Mouse (Mus musculus) lung, embryonic 15.5 days (tissue): ENCODE results near the gene Epm2aip1. TPM values are rescaled to one million over a fixed set of nuclear protein-coding genes. Genes with fewer than 3 reads are reported as not detected.

Source experiments
- ATAC-seq: fragments of 200-750 bp; cut with Nextera tagmentation; 2 replicates; pipeline ENCODE4 v1.8.0; 2017; ENCODE audit warnings: moderate number of reproducible peaks, borderline replicate concordance; ENCODE audit not compliant: low FRiP score, low TSS enrichment; ENCODE audit errors: extremely low read depth
- H3K27ac ChIP-seq: fragments of 300-500 bp; sonication (generic); 2 replicates; pipeline ENCODE4 v1.5.1; 2015; ENCODE audit warnings: moderate library complexity, mild to moderate bottlenecking, inconsistent platforms
- H3K27me3 ChIP-seq: fragments of 300-500 bp; sonication (generic); 2 replicates; pipeline ENCODE4 v1.6.1; 2015; ENCODE audit warnings: inconsistent platforms
- H3K36me3 ChIP-seq: fragments of 300-500 bp; sonication (generic); 2 replicates; pipeline ENCODE4 v1.6.1; 2015; ENCODE audit warnings: inconsistent platforms
- H3K4me1 ChIP-seq: fragments of 300-500 bp; sonication (generic); 2 replicates; pipeline ENCODE4 v1.6.1; 2015; ENCODE audit warnings: inconsistent platforms
- H3K4me2 ChIP-seq: fragments of 300-500 bp; sonication (generic); 2 replicates; pipeline ENCODE4 v1.6.1; 2015; ENCODE audit warnings: inconsistent platforms, mild to moderate bottlenecking, moderate library complexity
- H3K4me3 ChIP-seq: fragments of 300-500 bp; sonication (generic); 2 replicates; pipeline ENCODE4 v1.5.1; 2015; ENCODE audit warnings: mild to moderate bottlenecking, inconsistent platforms
- H3K9ac ChIP-seq: fragments of 300-500 bp; sonication (generic); 2 replicates; pipeline ENCODE4 v1.6.1; 2015; ENCODE audit warnings: inconsistent platforms
- H3K9me3 ChIP-seq: fragments of 300-500 bp; sonication (generic); 2 replicates; pipeline ENCODE4 v1.6.1; 2016; ENCODE audit warnings: inconsistent platforms
- WGBS: fragments of 180-500 bp; shearing (Covaris S2); methylation state at CpG from one replicate; pipeline ENCODE4 v1.1.7; 2015; 5-methylcytosine and 5-hydroxymethylcytosine counted together
- polyA plus RNA-seq: library from polyadenylated mRNA; unstranded; fragments of >200 nt; fragmentation: Nextera tagmentation; extraction: Ambion mirVana; gene quantifications from 2 replicates; pipeline ENCODE4 v1.2.1, GENCODE M21; 2015

Epm2aip1 gene
- polyA plus RNA-seq, 1 experiment from 2014 or later, result 24.6 TPM

DNA sequence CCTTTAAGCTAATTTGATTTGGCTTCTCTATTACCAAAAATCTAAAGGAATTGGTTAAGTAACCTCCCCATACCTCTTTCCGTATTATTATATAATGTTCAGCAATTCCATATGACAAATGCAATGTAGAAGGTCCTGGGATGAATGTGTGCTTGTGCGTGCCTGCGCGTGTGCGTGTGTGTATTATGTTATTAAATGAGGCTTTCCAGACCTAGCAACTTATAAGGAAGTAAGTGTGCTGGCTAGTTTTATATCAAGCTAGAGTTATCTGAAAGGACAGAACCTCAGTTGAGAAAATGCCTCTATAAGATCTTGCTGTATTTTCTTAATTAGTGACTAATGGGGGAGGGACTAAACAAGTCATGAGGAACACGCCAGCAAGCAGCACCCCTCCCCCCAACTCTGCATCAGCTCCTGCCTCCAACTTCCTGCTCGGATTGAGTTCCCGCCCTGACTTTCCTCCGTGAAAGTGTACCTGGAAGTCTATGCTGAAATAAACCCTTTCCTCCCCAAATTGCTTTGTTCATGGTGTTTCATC lies 17.6 kb downstream of the Epm2aip1 start:
- peak; percentile 62 for ATAC-seq

DNA sequence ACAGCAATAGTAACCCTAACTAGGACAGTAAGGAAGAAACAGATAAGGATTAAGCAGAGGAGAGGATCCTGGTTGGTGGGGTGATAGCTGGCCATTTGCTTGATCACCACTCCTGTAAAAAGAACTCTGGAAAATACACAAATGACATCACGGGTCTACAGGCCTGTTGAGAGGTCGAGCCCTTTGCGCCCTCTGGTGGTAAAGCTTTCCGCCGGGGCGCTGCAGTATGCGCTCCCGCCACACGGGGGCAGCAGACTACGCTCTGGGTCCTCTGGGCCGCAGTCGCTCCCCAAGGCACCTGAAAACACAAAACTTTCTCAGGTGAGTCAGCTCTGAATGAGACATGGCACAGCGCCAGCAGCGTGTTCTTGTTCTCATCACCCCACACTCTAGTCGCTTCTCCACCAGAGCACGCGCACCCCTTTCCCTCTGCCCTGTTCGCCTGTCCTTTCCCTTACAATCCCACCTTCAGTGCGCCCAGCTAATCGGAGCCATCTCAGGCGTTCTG lies 18.2 kb downstream of the Epm2aip1 start:
- WGBS, result 13% methylated on average over 21 of the region's 21 CpGs
- H3K9me3 ChIP-seq, result no peaks in the 10 kb centered on the region
- no peak overlapping the region for H3K27ac ChIP-seq
- H3K27me3 ChIP-seq, result no peaks in the 10 kb centered on the region
- H3K9ac ChIP-seq, result no peak overlapping the region
- no peak overlapping the region for H3K4me3 ChIP-seq
- H3K4me1 ChIP-seq, result peaks cover 7% of the 10 kb centered on the region; the same call in 1 of the 2 replicates
- H3K4me2 ChIP-seq, result peak overlapping the region; percentile 44
- peak; percentile 76 for ATAC-seq
- H3K36me3 ChIP-seq, result no peaks in the 10 kb centered on the region

More for the DNA sequence above, 17.6 kb downstream of the Epm2aip1 start:
- Histone ChIP-seq H3K9me3 (no peaks in the 10 kb centered on the region), H3K36me3 (no peaks in the 10 kb centered on the region), H3K4me3 (no peak overlapping the region), H3K4me1 (peaks cover 7% of the 10 kb centered on the region; the same call in 1 of the 2 replicates), H3K9ac (no peak overlapping the region), H3K4me2 (peak overlapping the region; percentile 44), H3K27ac (no peak overlapping the region), H3K27me3 (no peaks in the 10 kb centered on the region)
- 50% methylated on average over 9 of the region's 9 CpGs for WGBS

DNA sequence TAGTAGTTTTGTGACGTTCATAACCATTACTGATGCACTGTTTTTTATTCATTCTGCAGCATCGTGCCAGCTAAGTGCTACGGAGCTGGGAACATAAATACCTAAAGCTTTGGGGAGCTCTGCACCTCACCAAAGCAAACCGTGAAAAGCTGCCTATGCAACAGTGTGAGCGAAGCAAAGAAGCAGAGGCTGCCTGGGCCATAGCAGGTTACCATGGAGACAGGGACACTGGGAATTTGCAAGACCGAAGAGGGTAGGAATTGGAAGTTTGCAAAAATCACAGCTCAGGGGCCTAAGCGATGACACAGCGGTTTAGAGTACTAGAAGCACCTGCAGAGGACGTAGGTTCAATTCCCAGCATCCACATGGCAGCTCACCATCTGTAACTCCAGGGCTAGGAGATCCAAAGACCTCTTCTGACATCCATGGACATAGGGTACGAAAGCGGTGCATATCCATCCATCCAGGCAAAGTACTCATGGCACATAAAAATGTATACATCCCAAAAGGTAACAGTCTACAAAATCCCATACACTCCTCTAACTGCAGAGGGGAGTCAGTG lies 18.9 kb downstream of the Epm2aip1 start:
- no peak overlapping the region for H3K27ac ChIP-seq
- no peak overlapping the region for H3K4me3 ChIP-seq
- no peak for ATAC-seq
- no peak overlapping the region for H3K4me2 ChIP-seq
- no peaks in the 10 kb centered on the region for H3K27me3 ChIP-seq
- H3K4me1 ChIP-seq, result peaks cover 5% of the 10 kb centered on the region; the same call in 1 of the 2 replicates
- H3K36me3 ChIP-seq, result no peaks in the 10 kb centered on the region
- no peaks in the 10 kb centered on the region for H3K9me3 ChIP-seq
- 67% methylated on average over 11 of the region's 11 CpGs for WGBS
- H3K9ac ChIP-seq, result no peak overlapping the region

DNA sequence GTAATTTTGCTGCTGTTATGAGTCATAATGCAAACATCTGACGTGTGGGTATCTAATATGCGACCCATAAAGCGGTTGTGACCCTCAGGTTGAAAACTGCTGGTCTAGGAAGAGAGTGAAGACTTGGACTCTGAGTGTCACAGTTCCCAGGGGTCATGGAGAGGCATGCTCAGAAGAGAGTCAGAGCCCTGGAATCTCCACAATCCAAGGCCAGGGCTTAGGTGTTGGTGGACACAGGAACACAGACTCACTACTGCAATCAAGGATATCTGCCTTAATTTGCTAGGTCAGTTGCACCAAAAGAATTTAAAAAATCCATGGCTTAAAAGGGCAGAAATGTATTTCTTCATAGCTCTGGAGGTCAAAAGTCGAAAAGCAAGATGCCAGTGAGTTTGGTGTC lies 21.5 kb downstream of the Epm2aip1 start:
- Histone ChIP-seq H3K27me3 (no peaks in the 10 kb centered on the region), H3K36me3 (no peaks in the 10 kb centered on the region), H3K4me2 (no peak overlapping the region), H3K9ac (no peak overlapping the region), H3K9me3 (no peaks in the 10 kb centered on the region), H3K4me1 (0 out of 2 replicates have a peak, but pooled peaks cover 12% of the 10 kb centered on the region), H3K27ac (no peak overlapping the region), H3K4me3 (no peak overlapping the region)
- ATAC-seq, result no peak
- 75% methylated on average over 4 of the region's 4 CpGs for WGBS

DNA sequence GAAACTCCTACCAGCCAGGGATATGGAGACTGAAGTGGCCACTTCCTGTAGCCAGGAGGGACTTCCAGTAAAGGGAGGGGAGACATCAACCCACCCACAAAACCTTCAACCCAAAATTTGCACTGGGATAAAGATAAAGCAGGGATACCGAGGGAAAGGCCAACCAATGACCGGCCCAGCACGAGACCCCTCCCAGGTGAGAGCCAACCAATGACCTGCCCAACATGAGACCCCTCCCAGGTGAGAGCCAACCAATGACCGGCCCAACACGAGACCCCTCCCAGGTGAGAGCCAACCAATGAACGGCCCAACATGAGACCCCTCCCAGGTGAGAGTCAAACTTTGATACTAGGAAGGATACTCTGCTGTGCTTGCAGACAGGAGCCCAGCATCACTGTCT lies 23.2 kb downstream of the Epm2aip1 start:
- Histone ChIP-seq H3K4me1 (0 out of 2 replicates have a peak, but pooled peaks cover 10% of the 10 kb centered on the region), H3K4me3 (no peak overlapping the region), H3K27me3 (no peaks in the 10 kb centered on the region), H3K9ac (no peak overlapping the region), H3K4me2 (no peak overlapping the region), H3K9me3 (no peaks in the 10 kb centered on the region), H3K27ac (no peak overlapping the region), H3K36me3 (no peaks in the 10 kb centered on the region)
- WGBS, result 89% methylated on average over 6 of the region's 6 CpGs
- ATAC-seq, result no peak

DNA sequence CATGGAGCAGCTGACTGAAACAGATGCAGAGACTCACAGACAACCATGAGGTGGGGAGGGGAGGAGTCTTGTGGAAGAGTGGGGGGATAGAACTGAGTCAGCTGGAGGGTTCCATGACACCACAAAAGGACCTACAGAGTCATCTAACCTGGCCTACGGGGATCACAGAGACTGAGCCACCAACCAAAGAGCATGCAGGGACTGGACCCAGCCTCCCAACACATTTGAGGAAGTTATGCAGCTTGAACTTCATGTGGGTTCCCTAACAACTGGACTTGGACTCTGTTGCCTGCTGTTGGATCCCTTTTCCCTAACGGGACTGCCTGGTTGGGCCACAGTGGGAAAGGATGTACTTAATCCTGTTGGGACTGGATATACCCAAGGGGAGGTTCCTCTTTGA lies 23.6 kb downstream of the Epm2aip1 start:
- no peak overlapping the region for H3K27ac ChIP-seq
- 81% methylated on average over 2 of the region's 2 CpGs for WGBS
- no peaks in the 10 kb centered on the region for H3K36me3 ChIP-seq
- H3K4me3 ChIP-seq, result no peak overlapping the region
- no peaks in the 10 kb centered on the region for H3K27me3 ChIP-seq
- H3K9me3 ChIP-seq, result no peaks in the 10 kb centered on the region
- H3K4me2 ChIP-seq, result no peak overlapping the region
- no peak overlapping the region for H3K9ac ChIP-seq
- ATAC-seq, result no peak
- 0 out of 2 replicates have a peak, but pooled peaks cover 10% of the 10 kb centered on the region for H3K4me1 ChIP-seq

DNA sequence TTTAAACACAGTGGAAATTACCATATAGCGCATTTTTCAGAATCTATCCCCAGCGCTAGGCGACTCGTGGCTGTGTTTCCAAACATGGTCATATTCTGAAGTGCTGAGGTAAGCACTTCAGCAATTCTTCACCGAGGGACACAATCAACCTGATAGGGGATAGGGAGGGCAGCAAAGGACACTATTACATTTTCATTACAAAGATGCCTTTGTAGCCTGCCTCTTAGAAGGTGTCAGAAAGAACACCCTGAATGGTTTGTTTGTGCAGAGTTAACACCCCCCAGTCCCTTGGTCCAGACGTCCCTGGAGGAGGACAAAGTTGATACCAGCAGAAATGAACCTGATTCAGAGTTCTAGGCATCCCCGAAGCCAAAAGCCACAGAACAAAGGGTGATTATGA lies 24.7 kb downstream of the Epm2aip1 start:
- Histone ChIP-seq H3K9ac (no peak overlapping the region), H3K4me1 (0 out of 2 replicates have a peak, but pooled peaks cover 10% of the 10 kb centered on the region), H3K4me3 (no peak overlapping the region), H3K4me2 (no peak overlapping the region), H3K36me3 (no peaks in the 10 kb centered on the region), H3K27ac (no peak overlapping the region), H3K9me3 (no peaks in the 10 kb centered on the region), H3K27me3 (no peaks in the 10 kb centered on the region)
- no peak for ATAC-seq
- WGBS, result 49% methylated on average over 7 of the region's 7 CpGs

DNA sequence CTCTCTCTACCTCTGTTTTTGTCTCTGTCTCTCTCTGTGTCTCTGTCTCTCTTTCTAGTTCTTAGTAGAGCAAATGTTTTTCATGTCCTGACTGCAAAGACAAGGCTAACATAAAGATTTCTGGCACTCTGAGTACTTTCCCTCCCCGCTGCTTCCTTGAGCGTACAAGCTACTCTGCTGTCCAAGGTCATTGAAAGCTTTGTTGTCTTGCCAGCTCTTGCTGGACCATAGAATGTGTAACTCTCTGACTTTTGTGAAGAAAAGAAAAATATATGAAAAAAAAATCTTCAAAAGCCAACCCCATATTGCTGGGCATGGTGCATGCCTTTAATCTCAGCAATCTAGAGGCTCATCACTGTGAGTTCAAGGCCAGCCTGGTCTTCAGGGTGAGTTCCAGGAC lies 26.9 kb downstream of the Epm2aip1 start:
- H3K27me3 ChIP-seq, result no peaks in the 10 kb centered on the region
- ATAC-seq, result peak; percentile 71; the same call in 1 of the 2 replicates
- H3K4me1 ChIP-seq, result 0 out of 2 replicates have a peak, but pooled peaks cover 10% of the 10 kb centered on the region
- WGBS, result 36% methylated on average over 2 of the region's 2 CpGs
- H3K9me3 ChIP-seq, result no peaks in the 10 kb centered on the region
- no peak overlapping the region for H3K4me2 ChIP-seq
- no peaks in the 10 kb centered on the region for H3K36me3 ChIP-seq
- no peak overlapping the region for H3K9ac ChIP-seq
- no peak overlapping the region for H3K4me3 ChIP-seq
- H3K27ac ChIP-seq, result 0 out of 2 replicates have a peak overlapping the region, but pooled peaks have one; percentile 22

DNA sequence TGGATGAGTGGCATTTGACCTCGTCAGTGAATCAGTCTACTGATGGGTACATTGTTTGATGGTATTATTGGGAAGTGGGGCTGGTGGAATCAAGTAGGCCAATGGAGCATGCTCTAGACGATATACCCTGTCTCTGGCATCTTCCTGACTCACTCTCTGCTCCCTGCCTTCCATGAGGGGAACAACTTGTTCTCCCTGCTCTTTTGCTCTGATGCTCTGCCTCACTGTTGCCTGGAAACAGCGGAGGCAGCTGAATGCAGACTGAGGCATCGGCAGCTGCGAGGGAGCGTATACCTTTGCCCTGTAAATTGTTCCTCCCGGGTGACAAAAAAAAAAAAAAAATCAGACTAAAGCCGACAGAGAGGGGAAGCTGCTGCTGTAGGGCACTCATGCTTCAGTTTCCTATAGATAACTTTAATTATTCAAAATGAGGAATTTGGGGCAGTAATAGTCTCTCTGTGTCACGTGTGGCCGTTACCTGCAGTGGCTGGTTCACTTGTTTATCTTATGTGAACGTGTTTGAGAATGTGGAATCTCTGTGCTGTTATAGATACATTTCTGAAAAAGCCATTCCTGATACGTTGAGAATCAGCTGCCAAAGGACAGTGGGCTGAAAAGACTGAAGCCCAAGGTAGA lies 30.6 kb downstream of the Epm2aip1 start:
- 48% methylated on average over 12 of the region's 12 CpGs for WGBS
- no peak overlapping the region for H3K4me3 ChIP-seq
- H3K27me3 ChIP-seq, result no peaks in the 10 kb centered on the region
- ATAC-seq, result no peak
- no peak overlapping the region for H3K4me2 ChIP-seq
- no peaks in the 10 kb centered on the region for H3K36me3 ChIP-seq
- H3K9ac ChIP-seq, result no peak overlapping the region
- 0 out of 2 replicates have a peak, but pooled peaks cover 6% of the 10 kb centered on the region for H3K4me1 ChIP-seq
- no peaks in the 10 kb centered on the region for H3K9me3 ChIP-seq
- H3K27ac ChIP-seq, result no peak overlapping the region

DNA sequence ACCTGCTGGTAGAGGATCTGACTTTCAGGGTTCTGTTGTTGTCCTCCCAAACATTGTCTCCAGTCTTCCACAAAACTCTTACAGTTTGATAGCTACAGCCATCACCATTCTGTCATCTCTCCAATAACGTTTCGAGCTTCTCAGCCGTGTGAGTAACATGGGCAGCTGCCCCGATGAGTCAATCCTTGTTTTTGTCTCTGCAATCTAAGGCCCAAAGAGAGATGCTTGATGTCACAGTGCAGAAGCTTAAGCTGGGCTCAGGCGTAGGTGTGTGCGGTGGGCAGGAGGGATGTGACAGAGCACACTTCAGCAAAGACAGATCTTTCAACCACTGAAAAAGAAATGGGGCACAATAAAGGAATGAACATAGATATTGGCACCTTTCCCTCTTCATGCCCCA lies 32.3 kb downstream of the Epm2aip1 start:
- Histone ChIP-seq H3K4me3 (no peak overlapping the region), H3K36me3 (no peaks in the 10 kb centered on the region), H3K4me2 (no peak overlapping the region), H3K9me3 (no peaks in the 10 kb centered on the region), H3K9ac (no peak overlapping the region), H3K4me1 (no peaks in the 10 kb centered on the region), H3K27ac (no peak overlapping the region), H3K27me3 (peaks cover 4% of the 10 kb centered on the region; the same call in 1 of the 2 replicates)
- WGBS, result 91% methylated on average over 6 of the region's 6 CpGs
- ATAC-seq, result no peak

DNA sequence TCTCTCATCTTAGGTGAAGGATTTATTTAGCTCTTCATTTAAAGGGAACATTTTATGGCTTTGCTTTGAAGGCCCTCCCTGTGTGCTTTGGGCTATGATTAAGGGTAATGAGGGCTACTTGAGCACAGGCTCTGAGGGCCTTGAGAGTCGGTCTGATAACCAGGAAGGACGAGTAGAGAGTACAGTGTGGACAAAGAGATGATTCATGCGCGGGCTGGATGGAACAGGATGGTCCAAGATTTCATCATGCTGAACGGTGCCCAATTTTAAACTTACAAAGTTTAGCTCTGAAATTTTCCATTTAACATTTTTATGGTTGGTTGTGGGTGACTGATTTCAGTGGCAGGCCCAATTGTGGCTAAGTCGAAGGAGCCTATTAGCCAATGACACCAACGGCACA lies 34.4 kb downstream of the Epm2aip1 start:
- no peak overlapping the region for H3K27ac ChIP-seq
- no peak for ATAC-seq
- H3K36me3 ChIP-seq, result no peaks in the 10 kb centered on the region
- no peak overlapping the region for H3K9ac ChIP-seq
- H3K4me2 ChIP-seq, result no peak overlapping the region
- no peak overlapping the region for H3K4me3 ChIP-seq
- H3K9me3 ChIP-seq, result no peaks in the 10 kb centered on the region
- 70% methylated on average over 7 of the region's 7 CpGs for WGBS
- 0 out of 2 replicates have a peak, but pooled peaks cover under 1% of the 10 kb centered on the region for H3K4me1 ChIP-seq
- H3K27me3 ChIP-seq, result peaks cover 25% of the 10 kb centered on the region
